Mouse (Mus musculus): ENCODE results near the gene Pigz. TPM values are rescaled to one million over a fixed set of nuclear protein-coding genes. Genes with fewer than 3 reads are reported as not detected.

Pigz gene
- polyA plus RNA-seq, 1 experiment from 2014 or later: 0.25 TPM

DNA sequence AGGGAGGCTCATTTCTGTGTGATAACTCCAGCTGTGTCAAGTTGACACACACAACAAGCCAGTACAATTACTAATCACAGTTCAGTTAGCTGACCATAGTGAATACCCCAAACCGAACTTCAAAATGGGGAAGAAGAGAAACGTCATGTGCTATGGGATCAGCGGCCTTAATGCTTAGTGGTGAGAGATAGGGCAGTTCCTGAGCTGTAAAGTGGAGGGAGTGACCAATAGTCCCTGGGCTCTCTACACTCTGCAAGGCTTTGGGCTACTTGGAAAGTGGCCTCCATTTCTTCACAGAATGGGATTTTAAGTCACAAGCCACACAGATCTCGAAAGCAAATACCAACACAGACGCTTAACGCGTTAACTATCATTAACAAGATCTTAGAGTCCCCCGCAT, 13.7 kb downstream of the Pigz start:
- 36% methylated on average over 8 of the region's 8 CpGs for WGBS
- ATAC-seq (ENCODE audit: insufficient number of reproducible peaks, low FRiP score, low TSS enrichment, low read depth) (no peak), DNase-seq (ENCODE audit: low spot score) (no peak)
- Histone ChIP-seq H3K9me3 (ENCODE audit: control insufficient read depth, low read length) (no peaks in the 10 kb centered on the region), H3K27ac (replicated peaks; ENCODE audit: low read depth, low read length) (no peak overlapping the region), H3K27me3 (ENCODE audit: control insufficient read depth, insufficient read depth, low read length) (no peaks in the 10 kb centered on the region), H3K4me2 (ENCODE audit: low read depth, severe bottlenecking) (peak overlapping the region; percentile 89), H3K9ac (ENCODE audit: low read length) (peak overlapping the region; percentile 89), H3K4me1 (ENCODE audit: control insufficient read depth, insufficient read depth, low read length) (peaks cover 3% of the 10 kb centered on the region; the same call in 1 of the 2 replicates), H3K4me3 (ENCODE audit: low read depth, low read length) (peak overlapping the region; percentile 96), H3K36me3 (ENCODE audit: control insufficient read depth, insufficient read depth, low read length) (peaks cover 2% of the 10 kb centered on the region; the same call in 1 of the 2 replicates)

GRCm38 (mm10) chr16:31947901-31948316, 14.3 kb downstream of the Pigz start:
- no peaks in the 10 kb centered on the region for H3K9me3 ChIP-seq (ENCODE audit: control insufficient read depth, low read length)
- peaks cover 5% of the 10 kb centered on the region; the same call in 1 of the 2 replicates for H3K36me3 ChIP-seq (ENCODE audit: control insufficient read depth, insufficient read depth, low read length)
- peak overlapping the region; percentile 96 for H3K4me3 ChIP-seq (ENCODE audit: low read depth, low read length)
- peak; percentile 49; the same call in 1 of the 2 replicates for ATAC-seq (ENCODE audit: insufficient number of reproducible peaks, low FRiP score, low TSS enrichment, low read depth)
- under 1% methylated on average over 38 of the region's 38 CpGs for WGBS
- peak overlapping the region; percentile 89 for H3K4me2 ChIP-seq (ENCODE audit: low read depth, severe bottlenecking)
- H3K27me3 ChIP-seq (ENCODE audit: control insufficient read depth, insufficient read depth, low read length): no peaks in the 10 kb centered on the region
- peaks cover 3% of the 10 kb centered on the region; the same call in 1 of the 2 replicates for H3K4me1 ChIP-seq (ENCODE audit: control insufficient read depth, insufficient read depth, low read length)
- H3K9ac ChIP-seq (ENCODE audit: low read length): peak overlapping the region; percentile 89
- H3K27ac ChIP-seq (replicated peaks; ENCODE audit: low read depth, low read length): peak overlapping the region; percentile 80
- DNase-seq (ENCODE audit: low spot score): no peak

GRCm38 (mm10) chr16:31948345-31948774, 14.7 kb downstream of the Pigz start, which contains the start of the genes 0610012G03Rik and Ncbp2:
Gene 0610012G03Rik (minus strand): TSS chr16:31948494.
Gene Ncbp2 (plus strand): TSS chr16:31948513.
- Histone ChIP-seq H3K27me3 (ENCODE audit: control insufficient read depth, insufficient read depth, low read length) (no peaks in the 10 kb centered on the region), H3K27ac (replicated peaks; ENCODE audit: low read depth, low read length) (peak within 1 kb of the TSS; percentile 80), H3K4me2 (ENCODE audit: low read depth, severe bottlenecking) (peak within 1 kb of the TSS; percentile 89), H3K9me3 (ENCODE audit: control insufficient read depth, low read length) (no peaks in the 10 kb centered on the region), H3K4me3 (ENCODE audit: low read depth, low read length) (peak within 1 kb of the TSS; percentile 96), H3K9ac (ENCODE audit: low read length) (peak within 1 kb of the TSS; percentile 89), H3K36me3 (ENCODE audit: control insufficient read depth, insufficient read depth, low read length) (peaks cover 5% of the 10 kb centered on the region; the same call in 1 of the 2 replicates), H3K4me1 (ENCODE audit: control insufficient read depth, insufficient read depth, low read length) (peaks cover 3% of the 10 kb centered on the region; the same call in 1 of the 2 replicates)
- peak; percentile 81 for ATAC-seq (ENCODE audit: insufficient number of reproducible peaks, low FRiP score, low TSS enrichment, low read depth)
- peak; percentile 99 for DNase-seq (ENCODE audit: low spot score)
- under 1% methylated on average over 55 of the region's 55 CpGs for WGBS

GRCm38 (mm10) chr16:31963224-31963623, 29.6 kb downstream of the Pigz start:
- no peak overlapping the region for H3K27ac ChIP-seq (replicated peaks; ENCODE audit: low read depth, low read length)
- no peaks in the 10 kb centered on the region for H3K9me3 ChIP-seq (ENCODE audit: control insufficient read depth, low read length)
- H3K9ac ChIP-seq (ENCODE audit: low read length): no peak overlapping the region
- H3K27me3 ChIP-seq (ENCODE audit: control insufficient read depth, insufficient read depth, low read length): no peaks in the 10 kb centered on the region
- H3K4me3 ChIP-seq (ENCODE audit: low read depth, low read length): no peak overlapping the region
- H3K4me2 ChIP-seq (ENCODE audit: low read depth, severe bottlenecking): no peak overlapping the region
- peaks cover 14% of the 10 kb centered on the region for H3K36me3 ChIP-seq (ENCODE audit: control insufficient read depth, insufficient read depth, low read length)
- H3K4me1 ChIP-seq (ENCODE audit: control insufficient read depth, insufficient read depth, low read length): no peaks in the 10 kb centered on the region
- 80% methylated on average over 7 of the region's 7 CpGs for WGBS
- DNase-seq (ENCODE audit: low spot score): no peak
- no peak for ATAC-seq (ENCODE audit: insufficient number of reproducible peaks, low FRiP score, low TSS enrichment, low read depth)

DNA sequence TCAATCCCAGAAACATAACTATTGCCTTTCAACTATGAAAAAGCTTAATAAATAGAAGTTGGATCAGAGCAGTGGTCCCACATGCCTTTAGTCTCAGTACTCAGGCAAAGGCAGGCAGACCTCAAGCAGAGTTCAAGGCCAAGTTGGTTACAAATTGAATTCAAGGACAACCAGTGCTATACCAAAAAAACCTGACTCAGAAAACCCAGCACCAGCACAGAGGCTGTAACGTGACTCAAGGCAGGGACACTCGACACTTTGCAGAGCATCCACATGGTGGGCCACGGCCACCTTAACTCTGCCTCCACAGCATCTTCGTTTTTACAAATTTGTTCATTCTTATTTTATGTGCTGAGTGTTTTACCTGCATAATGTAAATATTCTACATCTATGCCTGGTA, 41.6 kb downstream of the Pigz start:
- no peaks in the 10 kb centered on the region for H3K9me3 ChIP-seq (ENCODE audit: control insufficient read depth, low read length)
- WGBS: 88% methylated on average over 4 of the region's 4 CpGs
- H3K9ac ChIP-seq (ENCODE audit: low read length): no peak overlapping the region
- DNase-seq (ENCODE audit: low spot score) (no peak), ATAC-seq (ENCODE audit: insufficient number of reproducible peaks, low FRiP score, low TSS enrichment, low read depth) (no peak)
- H3K4me2 ChIP-seq (ENCODE audit: low read depth, severe bottlenecking): no peak overlapping the region
- no peak overlapping the region for H3K27ac ChIP-seq (replicated peaks; ENCODE audit: low read depth, low read length)
- H3K27me3 ChIP-seq (ENCODE audit: control insufficient read depth, insufficient read depth, low read length): no peaks in the 10 kb centered on the region
- H3K36me3 ChIP-seq (ENCODE audit: control insufficient read depth, insufficient read depth, low read length): peaks cover 17% of the 10 kb centered on the region; the same call in 1 of the 2 replicates
- no peaks in the 10 kb centered on the region for H3K4me1 ChIP-seq (ENCODE audit: control insufficient read depth, insufficient read depth, low read length)
- H3K4me3 ChIP-seq (ENCODE audit: low read depth, low read length): no peak overlapping the region

DNA sequence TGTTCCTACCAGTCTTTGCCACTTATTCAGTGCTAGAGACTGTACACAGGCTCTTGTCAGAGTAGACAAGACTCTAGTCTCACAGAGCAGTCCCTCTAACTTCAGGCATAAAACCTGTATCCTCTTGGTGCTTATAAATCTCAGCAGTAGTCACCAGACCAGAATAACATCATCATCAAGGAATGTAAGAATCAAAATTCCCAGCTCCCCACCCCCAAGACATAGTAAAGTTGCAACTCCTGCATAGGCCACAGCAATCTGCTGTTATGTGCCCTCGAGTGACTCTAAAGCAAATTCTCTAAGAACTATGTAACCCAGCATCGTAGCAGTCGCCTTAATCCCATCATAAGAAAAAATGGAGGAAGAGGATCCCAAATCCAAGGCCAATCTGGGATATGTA, 45.9 kb downstream of the Pigz start:
- ATAC-seq (ENCODE audit: insufficient number of reproducible peaks, low FRiP score, low TSS enrichment, low read depth) (no peak), DNase-seq (ENCODE audit: low spot score) (no peak)
- H3K9ac ChIP-seq (ENCODE audit: low read length): no peak overlapping the region
- peaks cover 9% of the 10 kb centered on the region; the same call in 1 of the 2 replicates for H3K36me3 ChIP-seq (ENCODE audit: control insufficient read depth, insufficient read depth, low read length)
- WGBS: 94% methylated on average over 3 of the region's 3 CpGs
- H3K4me3 ChIP-seq (ENCODE audit: low read depth, low read length): no peak overlapping the region
- no peaks in the 10 kb centered on the region for H3K27me3 ChIP-seq (ENCODE audit: control insufficient read depth, insufficient read depth, low read length)
- no peaks in the 10 kb centered on the region for H3K4me1 ChIP-seq (ENCODE audit: control insufficient read depth, insufficient read depth, low read length)
- H3K4me2 ChIP-seq (ENCODE audit: low read depth, severe bottlenecking): no peak overlapping the region
- no peaks in the 10 kb centered on the region for H3K9me3 ChIP-seq (ENCODE audit: control insufficient read depth, low read length)
- no peak overlapping the region for H3K27ac ChIP-seq (replicated peaks; ENCODE audit: low read depth, low read length)

DNA sequence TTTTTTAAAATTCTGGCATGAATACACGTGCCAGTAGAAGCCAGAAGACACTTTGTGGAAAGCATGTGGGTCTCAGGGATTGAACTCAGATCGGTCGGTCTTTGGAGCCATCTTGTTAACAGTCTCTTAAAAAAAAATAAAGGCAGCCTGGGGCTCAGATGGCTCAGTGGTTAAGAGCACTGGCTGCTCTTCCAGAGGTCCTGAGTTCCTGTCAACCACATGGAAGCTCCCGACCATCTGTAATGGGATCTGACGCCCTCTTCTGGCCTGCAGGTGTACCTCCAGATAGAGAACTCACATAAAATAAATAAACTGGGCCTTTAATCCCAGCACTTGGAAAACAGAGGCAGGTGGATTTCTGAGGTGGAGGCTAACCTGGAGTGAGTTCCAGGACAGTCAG, 47.3 kb downstream of the Pigz start:
- Histone ChIP-seq H3K4me2 (ENCODE audit: low read depth, severe bottlenecking) (no peak overlapping the region), H3K27ac (replicated peaks; ENCODE audit: low read depth, low read length) (no peak overlapping the region), H3K36me3 (ENCODE audit: control insufficient read depth, insufficient read depth, low read length) (peaks cover 9% of the 10 kb centered on the region; the same call in 1 of the 2 replicates), H3K4me3 (ENCODE audit: low read depth, low read length) (no peak overlapping the region), H3K9me3 (ENCODE audit: control insufficient read depth, low read length) (no peaks in the 10 kb centered on the region), H3K4me1 (ENCODE audit: control insufficient read depth, insufficient read depth, low read length) (no peaks in the 10 kb centered on the region), H3K9ac (ENCODE audit: low read length) (no peak overlapping the region), H3K27me3 (ENCODE audit: control insufficient read depth, insufficient read depth, low read length) (no peaks in the 10 kb centered on the region)
- ATAC-seq (ENCODE audit: insufficient number of reproducible peaks, low FRiP score, low TSS enrichment, low read depth) (no peak), DNase-seq (ENCODE audit: low spot score) (no peak)
- WGBS: 80% methylated on average over 5 of the region's 5 CpGs

DNA sequence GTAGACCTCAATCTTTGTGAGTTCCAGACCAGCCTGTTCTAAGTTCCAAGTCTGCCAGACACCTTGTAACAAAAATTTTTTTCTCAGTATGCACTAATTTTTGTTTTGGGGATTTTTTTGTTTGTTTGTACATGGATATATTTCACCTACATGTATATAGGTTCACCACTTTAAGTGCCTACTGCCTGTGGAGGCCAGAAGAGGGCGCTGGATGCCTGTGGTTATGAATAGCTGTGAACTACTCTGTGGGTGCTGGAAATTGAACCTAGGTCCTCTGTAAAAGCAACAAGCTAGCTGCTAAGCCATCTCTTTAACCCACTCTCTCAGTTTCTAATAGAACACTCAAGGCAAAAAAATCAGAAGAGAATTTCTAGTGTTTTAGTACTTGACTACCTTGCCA, 58.4 kb downstream of the Pigz start:
- H3K4me2 ChIP-seq (ENCODE audit: low read depth, severe bottlenecking): no peak overlapping the region
- H3K9ac ChIP-seq (ENCODE audit: low read length): no peak overlapping the region
- 53% methylated on average over 1 of the region's 1 CpGs for WGBS
- no peaks in the 10 kb centered on the region for H3K27me3 ChIP-seq (ENCODE audit: control insufficient read depth, insufficient read depth, low read length)
- no peaks in the 10 kb centered on the region for H3K4me1 ChIP-seq (ENCODE audit: control insufficient read depth, insufficient read depth, low read length)
- H3K9me3 ChIP-seq (ENCODE audit: control insufficient read depth, low read length): no peaks in the 10 kb centered on the region
- H3K27ac ChIP-seq (replicated peaks; ENCODE audit: low read depth, low read length): no peak overlapping the region
- ATAC-seq (ENCODE audit: insufficient number of reproducible peaks, low FRiP score, low TSS enrichment, low read depth) (no peak), DNase-seq (ENCODE audit: low spot score) (no peak)
- peaks cover 2% of the 10 kb centered on the region; the same call in 1 of the 2 replicates for H3K36me3 ChIP-seq (ENCODE audit: control insufficient read depth, insufficient read depth, low read length)
- H3K4me3 ChIP-seq (ENCODE audit: low read depth, low read length): no peak overlapping the region

DNA sequence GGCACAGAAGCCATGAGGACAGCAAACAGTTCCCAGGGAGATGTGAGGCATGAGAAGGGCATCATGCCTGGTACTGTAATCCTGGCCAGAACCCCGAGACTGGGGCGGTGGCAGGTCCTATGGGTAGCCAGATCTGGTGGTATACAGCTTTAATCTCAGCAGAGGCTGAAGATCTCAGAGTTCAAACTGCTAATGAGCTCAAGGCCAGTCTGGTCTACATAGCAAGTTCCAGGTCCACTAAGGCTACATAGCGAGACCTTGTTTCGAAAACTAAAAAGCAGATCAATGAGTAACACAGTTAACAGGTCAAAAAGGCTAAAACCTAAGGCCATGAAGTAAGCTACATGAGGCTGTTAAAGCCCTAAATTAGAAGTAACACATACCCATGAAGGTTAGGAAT, 59.5 kb downstream of the Pigz start:
- Histone ChIP-seq H3K9ac (ENCODE audit: low read length) (no peak overlapping the region), H3K4me1 (ENCODE audit: control insufficient read depth, insufficient read depth, low read length) (no peaks in the 10 kb centered on the region), H3K4me2 (ENCODE audit: low read depth, severe bottlenecking) (no peak overlapping the region), H3K4me3 (ENCODE audit: low read depth, low read length) (no peak overlapping the region), H3K36me3 (ENCODE audit: control insufficient read depth, insufficient read depth, low read length) (no peaks in the 10 kb centered on the region), H3K27ac (replicated peaks; ENCODE audit: low read depth, low read length) (no peak overlapping the region), H3K9me3 (ENCODE audit: control insufficient read depth, low read length) (no peaks in the 10 kb centered on the region), H3K27me3 (ENCODE audit: control insufficient read depth, insufficient read depth, low read length) (no peaks in the 10 kb centered on the region)
- 95% methylated on average over 4 of the region's 4 CpGs for WGBS
- ATAC-seq (ENCODE audit: insufficient number of reproducible peaks, low FRiP score, low TSS enrichment, low read depth) (no peak), DNase-seq (ENCODE audit: low spot score) (no peak)

Measured in limb, embryonic 11.5 days (tissue).